Mouse (Mus musculus) G1E (cell line): Measurements from ENCODE around the gene Stn1. TPM values are rescaled to one million over a fixed set of nuclear protein-coding genes. Genes with fewer than 3 reads are reported as not detected.

Experiments used
- ATAC-seq: 2 replicates; pipeline ENCODE4 v1.8.0; 2016; ENCODE audit warnings: mild to moderate bottlenecking; ENCODE audit not compliant: insufficient number of reproducible peaks, poor library complexity, low FRiP score, severe bottlenecking; ENCODE audit errors: extremely low read depth
- DNase-seq: peaks from one replicate; pipeline ENCODE4 v3.0.0; 2012; ENCODE audit warnings: low spot score
- H3K27me3 ChIP-seq: 2 replicates; pipeline ENCODE4 v1.6.1; 2012; ENCODE audit warnings: mild to moderate bottlenecking, low read length, inconsistent platforms; ENCODE audit not compliant: insufficient read depth
- H3K36me3 ChIP-seq: replicated peaks from 2 replicates; pipeline ENCODE3; 2012; ENCODE audit warnings: mild to moderate bottlenecking, inconsistent platforms
- H3K4me1 ChIP-seq: 2 replicates; pipeline ENCODE4 v1.6.1; 2012; ENCODE audit warnings: low read depth, low read length, inconsistent platforms, mixed read lengths; ENCODE audit not compliant: insufficient read depth
- H3K4me3 ChIP-seq: 2 replicates; pipeline ENCODE4 v1.5.1; 2012; ENCODE audit warnings: low read depth, mild to moderate bottlenecking, inconsistent platforms, low read length, moderate library complexity, mixed read lengths
- H3K9me3 ChIP-seq: replicated peaks from 2 replicates; pipeline ENCODE4 v1.6.1; 2012; ENCODE audit warnings: inconsistent platforms
- CTCF ChIP-seq: IDR thresholded peaks from 2 replicates; pipeline ENCODE4 v1.5.1; 2012; ENCODE audit warnings: low read depth, low read length, inconsistent platforms, mixed read lengths
- GATA1 ChIP-seq: IDR thresholded peaks from 2 replicates; pipeline ENCODE4 v1.6.1; 2012; ENCODE audit warnings: borderline replicate concordance, low read length, inconsistent platforms, mixed read lengths
- GATA2 ChIP-seq: IDR thresholded peaks from 2 replicates; pipeline ENCODE4 v1.6.1; 2012; ENCODE audit warnings: low read depth, low read length, inconsistent platforms, borderline replicate concordance
- POLR2AphosphoS5 ChIP-seq: IDR thresholded peaks from 2 replicates; pipeline ENCODE4 v1.6.1; 2012; ENCODE audit warnings: low read depth, low read length, inconsistent platforms; ENCODE audit not compliant: insufficient replicate concordance
- TAL1 ChIP-seq: conservative IDR thresholded peaks from 2 replicates; pipeline ENCODE4 v1.6.1; 2012; ENCODE audit warnings: low read depth, low read length, inconsistent platforms, mixed read lengths
- polyA plus RNA-seq: library from polyadenylated mRNA; stranded (reverse); fragments of >175 nt; gene quantifications from 2 replicates; pipeline ENCODE4 v1.2.3, GENCODE M21; 2012
- total RNA-seq, 2 experiments: library from RNA; stranded (forward) in 1 of 2; stranded (reverse) in 1 of 2; fragments of 200-1000 nt in 1 of 2; fragments of >200 nt in 1 of 2; fragmentation: Nextera tagmentation in 1 of 2; gene quantifications; 2 replicates each; pipeline ENCODE4 v1.2.3; 2014 to 2017

The Stn1 gene
- total and polyA plus RNA-seq, 3 experiments: 7.7 to 26.9 (median 19.7) TPM

GRCm38 (mm10) chr19:47515091-47515490 is 22.2 kb downstream of the Stn1 start:
- DNase-seq (no peak), ATAC-seq (no peak)
- Histone ChIP-seq H3K9me3 (no peaks in the 10 kb centered on the region), H3K27me3 (no peaks in the 10 kb centered on the region), H3K36me3 (peaks cover 67% of the 10 kb centered on the region), H3K4me3 (no peak overlapping the region), H3K4me1 (peaks cover 70% of the 10 kb centered on the region)
- TF ChIP-seq CTCF (no peak), GATA1 (no peak)

- Histone ChIP-seq H3K4me1 (peaks cover 71% of the 10 kb centered on the region), H3K36me3 (peaks cover 82% of the 10 kb centered on the region), H3K27me3 (no peaks in the 10 kb centered on the region), H3K4me3 (no peak overlapping the region), H3K9me3 (no peaks in the 10 kb centered on the region)
- no peak for DNase-seq
- TF ChIP-seq CTCF: no peak
- no peak for TF ChIP-seq POLR2AphosphoS5
- no peak for TF ChIP-seq GATA1
- no peak for TF ChIP-seq TAL1
- TF ChIP-seq GATA2: no peak
- no peak for ATAC-seq
These were observed 23.7 kb downstream of the Stn1 start for GRCm38 (mm10) chr19:47513618-47513897.

- no peaks in the 10 kb centered on the region for H3K27me3 ChIP-seq
- DNase-seq (no peak), ATAC-seq (no peak)
- no peak overlapping the region for H3K4me3 ChIP-seq
- peaks cover 82% of the 10 kb centered on the region for H3K36me3 ChIP-seq
- TF ChIP-seq POLR2AphosphoS5 (no peak), GATA2 (no peak), CTCF (no peak), TAL1 (no peak), GATA1 (no peak)
- H3K4me1 ChIP-seq: peaks cover 71% of the 10 kb centered on the region
- no peaks in the 10 kb centered on the region for H3K9me3 ChIP-seq
These were observed 24.3 kb downstream of the Stn1 start for GRCm38 (mm10) chr19:47512794-47513617.

- Histone ChIP-seq H3K36me3 (peaks cover 86% of the 10 kb centered on the region), H3K4me1 (peaks cover 69% of the 10 kb centered on the region), H3K4me3 (no peak overlapping the region), H3K27me3 (no peaks in the 10 kb centered on the region), H3K9me3 (no peaks in the 10 kb centered on the region)
- no peak for DNase-seq
- ATAC-seq: no peak
- TF ChIP-seq CTCF (no peak), POLR2AphosphoS5 (no peak), GATA1 (no peak), GATA2 (no peak), TAL1 (no peak)
These were observed 25.3 kb downstream of the Stn1 start for GRCm38 (mm10) chr19:47511958-47512357.

- TF ChIP-seq CTCF (no peak), GATA1 (no peak), POLR2AphosphoS5 (no peak), GATA2 (no peak), TAL1 (no peak)
- ATAC-seq (no peak), DNase-seq (no peak)
- peaks cover 86% of the 10 kb centered on the region for H3K36me3 ChIP-seq
- no peaks in the 10 kb centered on the region for H3K27me3 ChIP-seq
- H3K4me1 ChIP-seq: peaks cover 70% of the 10 kb centered on the region
- H3K4me3 ChIP-seq: no peak overlapping the region
- no peaks in the 10 kb centered on the region for H3K9me3 ChIP-seq
These were observed 26.0 kb downstream of the Stn1 start for GRCm38 (mm10) chr19:47511294-47511675.

- no peak for DNase-seq
- TF ChIP-seq GATA1: no peak
- no peak for TF ChIP-seq TAL1
- no peak for TF ChIP-seq POLR2AphosphoS5
- TF ChIP-seq GATA2: no peak
- ATAC-seq: no peak
- Histone ChIP-seq H3K36me3 (peaks cover 84% of the 10 kb centered on the region), H3K9me3 (no peaks in the 10 kb centered on the region), H3K4me1 (peaks cover 67% of the 10 kb centered on the region), H3K27me3 (no peaks in the 10 kb centered on the region), H3K4me3 (no peak overlapping the region)
These were observed 26.6 kb downstream of the Stn1 start for GRCm38 (mm10) chr19:47510473-47511293.
